In genomic region chr3:79516099-79516920, GRCm38 (mm10) we compare ENCODE assay signal across 8 mouse cellular contexts. TPM values are rescaled to one million over a fixed set of nuclear protein-coding genes. Genes with fewer than 3 reads are reported as not detected.
DNase-seq lines count a peak whose midpoint lies in the region; ATAC-seq and TF ChIP-seq lines count a peak whose summit lies in the region.

No protein-coding gene starts in this region.

- H3K27ac ChIP-seq in midbrain, embryonic 13.5 days = no peak overlapping the region
- no peak overlapping the region for H3K27ac ChIP-seq in midbrain, embryonic 14.5 days (replicated peaks; ENCODE audit: low read depth, low read length)
- H3K27ac ChIP-seq in heart, postnatal 0 days (ENCODE audit: low read depth) = peak overlapping the region; percentile 64
- H3K27ac ChIP-seq in left cerebral cortex, adult 2 months = no peak overlapping the region

- peaks cover 40% of the 10 kb centered on the region for H3K4me1 ChIP-seq in midbrain, embryonic 13.5 days (replicated peaks)
- peaks cover 13% of the 10 kb centered on the region for H3K4me1 ChIP-seq in midbrain, embryonic 14.5 days (ENCODE audit: control insufficient read depth, insufficient read depth, low read length)
- H3K4me1 ChIP-seq in heart, postnatal 0 days (ENCODE audit: control insufficient read depth, insufficient read depth) = peaks cover 36% of the 10 kb centered on the region

- no peak overlapping the region for H3K4me3 ChIP-seq in midbrain, embryonic 13.5 days (replicated peaks)
- H3K4me3 ChIP-seq in midbrain, embryonic 14.5 days (replicated peaks; ENCODE audit: low read depth, low read length) = no peak overlapping the region
- no peak overlapping the region for H3K4me3 ChIP-seq in heart, postnatal 0 days (ENCODE audit: low read depth, low read length)
- no peak overlapping the region for H3K4me3 ChIP-seq in left cerebral cortex, adult 2 months

- intact Hi-C loops in left cerebral cortex, adult 2 months (cut with DNase I) = loop anchor here (10.0 kb wide), 1 partner anchor 48 kb away; the partner anchor contains the start of gene Fnip2

- H3K4me2 ChIP-seq in midbrain, embryonic 13.5 days (replicated peaks) = no peak overlapping the region
- no peak overlapping the region for H3K4me2 ChIP-seq in midbrain, embryonic 14.5 days (ENCODE audit: low read length)
- H3K4me2 ChIP-seq in heart, postnatal 0 days (ENCODE audit: low read depth, low read length) = peak overlapping the region; percentile 30

- no peaks in the 10 kb centered on the region for H3K9me3 ChIP-seq in midbrain, embryonic 13.5 days
- no peaks in the 10 kb centered on the region for H3K9me3 ChIP-seq in midbrain, embryonic 14.5 days (ENCODE audit: control insufficient read depth, low read length)
- H3K9me3 ChIP-seq in heart, postnatal 0 days (replicated peaks; ENCODE audit: control insufficient read depth, low read length) = no peaks in the 10 kb centered on the region

- WGBS in midbrain, embryonic 13.5 days = 57% methylated on average over 14 of the region's 14 CpGs
- 64% methylated on average over 14 of the region's 14 CpGs for WGBS in midbrain, embryonic 14.5 days
- WGBS in heart, postnatal 0 days = 40% methylated on average over 14 of the region's 14 CpGs

- peak; percentile 26 for DNase-seq in embryo, embryonic 10.5 days (ENCODE audit: low spot score)
- no peak for DNase-seq in embryo, embryonic 10 days (ENCODE audit: low spot score)
- no peak for DNase-seq in midbrain, embryonic 14.5 days
- peak; percentile 51 for DNase-seq in heart, postnatal 0 days (ENCODE audit: low spot score)
- no peak for DNase-seq in ovary, adult 18-20 months (ENCODE audit: low spot score)
- DNase-seq in MN1 (ENCODE audit: low spot score) = no peak
- DNase-seq in left cerebral cortex, adult 2 months (ENCODE audit: extremely low spot score in 1 of 2, low spot score in 2 of 2) = no peak

- 0 out of 2 replicates have a peak, but pooled peaks have one; percentile 15 for ATAC-seq in midbrain, embryonic 13.5 days
- ATAC-seq in midbrain, embryonic 14.5 days (ENCODE audit: low FRiP score, low TSS enrichment) = no peak
- peak; percentile 51 for ATAC-seq in heart, postnatal 0 days (ENCODE audit: insufficient read depth, low read depth)

- no peak for TF ChIP-seq EP300 in heart, postnatal 0 days (IDR thresholded peaks at IDR 0.05; ENCODE audit: low read depth)

- no peaks in the 10 kb centered on the region for H3K36me3 ChIP-seq in midbrain, embryonic 13.5 days
- H3K36me3 ChIP-seq in midbrain, embryonic 14.5 days (ENCODE audit: control insufficient read depth, insufficient read depth, low read length) = 0 out of 2 replicates have a peak, but pooled peaks cover 3% of the 10 kb centered on the region
- peaks cover 3% of the 10 kb centered on the region; the same call in 1 of the 2 replicates for H3K36me3 ChIP-seq in heart, postnatal 0 days (replicated peaks; ENCODE audit: control insufficient read depth, insufficient read depth, low read length)

- H3K9ac ChIP-seq in midbrain, embryonic 13.5 days (replicated peaks) = no peak overlapping the region
- H3K9ac ChIP-seq in midbrain, embryonic 14.5 days (replicated peaks; ENCODE audit: low read length) = no peak overlapping the region
- H3K9ac ChIP-seq in heart, postnatal 0 days (replicated peaks; ENCODE audit: low read depth, low read length) = no peak overlapping the region

- no peaks in the 10 kb centered on the region for H3K27me3 ChIP-seq in midbrain, embryonic 13.5 days
- H3K27me3 ChIP-seq in midbrain, embryonic 14.5 days (ENCODE audit: control insufficient read depth, insufficient read depth, low read length) = no peaks in the 10 kb centered on the region
- no peaks in the 10 kb centered on the region for H3K27me3 ChIP-seq in heart, postnatal 0 days (ENCODE audit: control insufficient read depth, insufficient read depth, low read length)

- no peak for TF ChIP-seq CTCF in heart, postnatal 0 days (IDR thresholded peaks at IDR 0.05; ENCODE audit: low read depth)
- no peak for TF ChIP-seq CTCF in left cerebral cortex, adult 2 months (IDR thresholded peaks at IDR 0.05)

RNA-seq across cellular contexts. Expression of gene Fnip2, which starts 51.3 kb away (rescaled TPM):
- polyA plus RNA-seq in midbrain, embryonic 13.5 days (2015; fragmentation: Nextera tagmentation; extraction: Ambion mirVana) = 6.1 and 6.2 TPM in 2 replicates
- 7.7 and 8.0 TPM in 2 replicates for polyA plus RNA-seq in midbrain, embryonic 14.5 days (2014; fragmentation: Nextera tagmentation; extraction: Ambion mirVana)
- total RNA-seq in heart, postnatal 0 days (2014; rRNA removed; ENCODE audit: low replicate concordance) = 10.5 and 18.3 TPM in 2 replicates
- polyA plus RNA-seq in heart, postnatal 0 days (2015; fragmentation: Nextera tagmentation; extraction: Ambion mirVana) = 1.4 and 2.1 TPM in 2 replicates
- total RNA-seq in left cerebral cortex, adult 2 months (2021) = 10 to 100 TPM; 17.7 to 20.2 TPM

Comparison
In these comparisons a context has a peak if more than half of its experiments do, and no peak if none do; other contexts are left out.
1. DNase-seq: peak in embryo, embryonic 10.5 days (single experiment) and heart, postnatal 0 days (single experiment); none in embryo, embryonic 10 days (single experiment), midbrain, embryonic 14.5 days (single experiment), ovary, adult 18-20 months (single experiment), MN1 (single experiment) and left cerebral cortex, adult 2 months (0 of 2).